Mouse (Mus musculus) megakaryocyte, embryonic 14.5 days (primary cell): Measurements from ENCODE around the gene 9430097D07Rik. TPM values are rescaled to one million over a fixed set of nuclear protein-coding genes. Genes with fewer than 3 reads are reported as not detected.

Experiments used
- H3K27me3 ChIP-seq: replicated peaks from 2 replicates; pipeline ENCODE3; 2012; ENCODE audit warnings: inconsistent platforms
- H3K36me3 ChIP-seq: replicated peaks from 2 replicates; pipeline ENCODE3; 2012; ENCODE audit warnings: low read length, inconsistent platforms, mixed read lengths
- H3K4me1 ChIP-seq: 2 replicates; pipeline ENCODE4 v1.6.1; 2012; ENCODE audit warnings: inconsistent platforms
- H3K4me3 ChIP-seq: replicated peaks from 2 replicates; pipeline ENCODE3; 2012; ENCODE audit warnings: moderate library complexity, mild to moderate bottlenecking, inconsistent platforms
- H3K9me3 ChIP-seq: 2 replicates; pipeline ENCODE4 v1.6.1; 2012; ENCODE audit warnings: inconsistent platforms
- FLI1 ChIP-seq: IDR thresholded peaks from 2 replicates; pipeline ENCODE4 v1.6.1; 2012; ENCODE audit warnings: low read length, inconsistent platforms, mixed read lengths
- GATA1 ChIP-seq: IDR thresholded peaks from 3 replicates; pipeline ENCODE4 v1.6.1; 2012; ENCODE audit warnings: mixed read lengths, low read length, inconsistent platforms, borderline replicate concordance
- polyA plus RNA-seq: library from polyadenylated mRNA; stranded (reverse); fragments of >175 nt; gene quantifications from 2 replicates; pipeline ENCODE4 v1.2.3, GENCODE M21; 2012; ENCODE audit warnings: low replicate concordance; ENCODE audit not compliant: insufficient read depth

Gene 9430097D07Rik
- polyA plus RNA-seq, 1 experiment = not detected

DNA sequence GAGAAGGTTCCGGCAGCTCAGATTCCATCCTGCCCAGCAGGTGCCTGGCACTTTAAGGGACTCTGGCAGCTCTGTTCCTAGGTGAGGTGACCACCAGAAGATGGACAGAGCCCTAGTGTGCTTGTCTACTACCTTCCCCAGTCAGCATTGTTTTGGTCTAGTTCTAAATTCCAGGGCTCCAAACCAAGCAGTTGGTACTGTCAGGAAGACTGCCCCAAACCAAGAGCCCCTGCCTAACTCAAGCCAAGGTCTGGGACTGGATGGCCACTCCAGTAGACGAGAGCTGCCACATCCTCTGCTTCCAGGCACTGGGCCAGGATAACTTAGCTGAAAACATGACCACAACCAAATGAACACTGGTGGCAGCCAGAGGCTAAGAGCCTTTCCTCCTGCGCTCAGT, 6.5 kb downstream of the 9430097D07Rik start:
- Histone ChIP-seq H3K36me3 (peaks cover 21% of the 10 kb centered on the region), H3K27me3 (peaks cover 20% of the 10 kb centered on the region), H3K4me1 (peaks cover 49% of the 10 kb centered on the region), H3K9me3 (no peaks in the 10 kb centered on the region), H3K4me3 (no peak overlapping the region)
- no peak for TF ChIP-seq FLI1
- no peak for TF ChIP-seq GATA1

DNA sequence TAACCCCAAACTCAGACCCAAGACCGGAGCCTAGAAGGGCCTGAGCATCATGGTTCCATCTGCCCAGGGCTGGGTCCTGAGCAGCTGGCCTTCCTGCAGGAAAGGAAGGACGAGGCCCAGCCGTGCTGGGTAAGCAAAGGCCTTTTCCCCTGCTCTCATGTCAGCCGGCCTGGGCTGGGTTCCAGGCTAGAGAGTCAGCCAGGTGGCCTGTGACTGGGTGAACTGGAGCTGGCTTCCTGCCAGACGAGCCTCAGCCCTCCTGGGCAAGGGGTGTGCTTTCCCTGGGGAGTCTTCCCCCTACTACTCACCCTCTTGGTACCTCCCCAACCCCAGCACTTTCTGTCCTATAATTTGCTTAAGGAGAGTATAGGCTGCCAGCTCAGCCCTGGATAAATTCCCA, 7.3 kb downstream of the 9430097D07Rik start:
- Histone ChIP-seq H3K4me3 (no peak overlapping the region), H3K9me3 (no peaks in the 10 kb centered on the region)
- TF ChIP-seq GATA1 (no peak), FLI1 (no peak)

DNA sequence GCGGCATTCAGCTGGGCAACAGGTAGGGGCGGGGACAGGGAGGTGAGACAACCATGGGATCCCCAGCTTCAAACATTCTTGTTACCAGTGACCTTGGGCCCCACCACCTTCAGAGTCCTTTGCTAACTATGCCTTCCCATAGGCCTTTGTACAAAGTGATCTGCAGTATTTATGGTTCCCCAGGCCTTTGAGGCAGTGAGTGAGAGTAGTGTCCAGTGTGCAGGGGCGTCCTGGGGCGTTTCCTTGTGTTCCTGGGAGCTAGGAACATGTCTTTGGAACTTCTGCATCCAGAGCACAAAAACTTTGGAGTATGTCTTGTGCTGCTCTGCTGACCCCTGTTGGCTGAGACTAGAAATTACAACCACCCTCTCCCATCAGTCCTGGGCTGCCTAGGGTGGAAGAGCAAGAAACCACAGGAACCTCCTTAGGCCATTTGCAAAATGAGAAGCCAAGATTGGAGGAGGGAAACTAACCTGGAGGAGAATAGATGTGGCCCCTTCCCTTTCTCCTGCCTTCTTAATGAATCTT, 8.9 kb downstream of the 9430097D07Rik start:
- peaks cover 35% of the 10 kb centered on the region for H3K27me3 ChIP-seq
- no peak overlapping the region for H3K4me3 ChIP-seq
- peaks cover 30% of the 10 kb centered on the region for H3K4me1 ChIP-seq
- TF ChIP-seq FLI1 (no peak), GATA1 (no peak)
- H3K9me3 ChIP-seq = no peaks in the 10 kb centered on the region
- no peaks in the 10 kb centered on the region for H3K36me3 ChIP-seq

More for the DNA sequence above, 7.3 kb downstream of the 9430097D07Rik start:
- Histone ChIP-seq H3K36me3 (peaks cover 13% of the 10 kb centered on the region), H3K27me3 (peaks cover 27% of the 10 kb centered on the region), H3K4me1 (peaks cover 46% of the 10 kb centered on the region)

DNA sequence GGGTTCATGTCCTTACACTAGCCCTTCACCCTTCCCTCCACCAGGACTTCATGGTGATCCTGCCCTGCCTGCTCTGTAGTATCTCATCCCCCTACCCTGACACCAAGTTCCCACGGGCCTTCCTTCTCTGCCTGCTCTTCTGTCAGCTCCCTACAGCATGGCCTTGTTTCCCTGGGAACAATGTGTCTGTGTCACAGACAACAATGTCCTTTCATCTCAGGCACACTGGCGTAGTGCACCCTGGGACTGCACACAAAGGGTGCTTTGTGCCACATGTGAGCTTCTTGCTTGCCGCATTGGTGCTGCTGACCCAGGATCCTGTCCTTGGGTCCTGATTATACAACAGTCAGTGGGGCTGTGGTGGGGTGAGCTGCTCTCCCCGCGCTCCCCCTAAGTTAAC, 15.9 kb downstream of the 9430097D07Rik start:
- Histone ChIP-seq H3K27me3 (peaks cover 46% of the 10 kb centered on the region), H3K9me3 (no peaks in the 10 kb centered on the region), H3K4me3 (peak overlapping the region; percentile 4), H3K36me3 (no peaks in the 10 kb centered on the region), H3K4me1 (peaks cover 22% of the 10 kb centered on the region)
- no peak for TF ChIP-seq GATA1
- TF ChIP-seq FLI1 = no peak

DNA sequence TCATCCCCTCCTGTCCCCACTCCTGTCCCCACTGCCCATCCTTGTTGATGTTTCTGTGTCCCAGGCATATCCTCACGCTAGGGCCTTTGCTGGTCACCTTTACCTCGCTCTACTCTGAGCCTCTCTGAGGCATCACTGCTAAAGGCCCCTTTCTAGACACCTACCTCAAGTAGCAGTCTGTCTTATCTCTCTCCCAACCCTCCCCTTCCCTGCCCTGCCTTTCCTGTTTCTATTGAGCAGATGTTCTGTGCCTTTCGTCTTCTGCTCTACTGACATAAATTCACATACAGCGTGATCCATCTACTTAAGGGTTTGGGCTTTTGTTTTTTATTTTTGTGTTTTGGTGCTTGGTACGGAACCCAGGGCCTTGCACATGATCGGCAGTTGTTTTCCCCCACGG, 19.5 kb downstream of the 9430097D07Rik start:
- Histone ChIP-seq H3K4me3 (no peak overlapping the region), H3K36me3 (no peaks in the 10 kb centered on the region), H3K27me3 (peaks cover 39% of the 10 kb centered on the region), H3K9me3 (no peaks in the 10 kb centered on the region), H3K4me1 (peaks cover 36% of the 10 kb centered on the region)
- TF ChIP-seq GATA1 = no peak
- no peak for TF ChIP-seq FLI1

DNA sequence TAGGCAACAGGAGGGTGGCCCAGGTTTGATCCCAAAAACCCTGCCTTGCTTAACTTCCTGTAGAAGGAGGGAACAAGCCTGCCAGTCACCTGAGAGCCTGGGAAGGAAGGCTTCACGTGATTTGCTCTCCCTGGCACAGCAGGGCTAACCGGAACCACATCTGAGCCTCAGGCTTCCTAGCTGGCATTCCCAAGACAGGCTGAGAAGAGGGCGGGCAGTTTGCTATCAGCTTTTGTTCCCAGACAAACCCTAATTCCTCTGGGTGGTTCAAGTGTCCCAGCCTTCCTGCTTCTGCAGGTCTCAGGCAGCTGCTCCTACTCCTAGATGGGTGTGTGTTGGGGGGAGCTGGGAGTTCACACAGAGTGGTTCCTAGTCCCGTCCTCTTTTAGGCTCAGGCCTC, 20.0 kb downstream of the 9430097D07Rik start:
- Histone ChIP-seq H3K9me3 (no peaks in the 10 kb centered on the region), H3K4me3 (no peak overlapping the region), H3K4me1 (peaks cover 36% of the 10 kb centered on the region), H3K36me3 (no peaks in the 10 kb centered on the region), H3K27me3 (peaks cover 40% of the 10 kb centered on the region)
- no peak for TF ChIP-seq GATA1
- TF ChIP-seq FLI1 = no peak

DNA sequence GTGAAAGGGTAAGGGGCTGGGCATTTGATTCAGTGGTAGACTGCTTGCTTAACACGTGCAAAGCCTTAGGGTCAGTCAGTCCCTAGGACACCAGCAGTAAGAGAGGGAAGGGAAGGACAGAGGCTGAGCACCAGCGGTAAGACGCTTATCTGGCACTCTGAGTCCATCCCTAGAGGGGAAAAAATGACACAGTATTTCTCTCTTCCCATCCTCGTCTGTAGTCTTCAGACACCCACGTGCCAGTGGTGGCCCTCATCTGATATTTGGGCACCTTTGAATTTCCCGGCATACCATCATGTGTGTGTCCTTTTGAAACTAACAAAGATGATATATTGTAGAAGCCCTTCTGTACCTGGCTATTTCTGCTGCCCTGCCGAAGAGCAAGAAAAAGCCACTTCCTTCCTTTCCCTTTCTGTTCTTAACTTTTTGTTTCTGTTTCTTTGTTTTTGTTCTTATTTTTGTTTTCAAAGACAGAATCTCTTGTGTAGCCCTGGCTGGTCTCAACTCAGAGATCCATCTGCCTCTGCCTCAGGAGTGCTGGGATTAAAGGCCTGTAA, 21.8 kb downstream of the 9430097D07Rik start:
- Histone ChIP-seq H3K4me3 (peak overlapping the region; percentile 77), H3K9me3 (no peaks in the 10 kb centered on the region), H3K4me1 (peaks cover 45% of the 10 kb centered on the region), H3K27me3 (peaks cover 42% of the 10 kb centered on the region), H3K36me3 (no peaks in the 10 kb centered on the region)
- TF ChIP-seq GATA1 (no peak), FLI1 (no peak)

DNA sequence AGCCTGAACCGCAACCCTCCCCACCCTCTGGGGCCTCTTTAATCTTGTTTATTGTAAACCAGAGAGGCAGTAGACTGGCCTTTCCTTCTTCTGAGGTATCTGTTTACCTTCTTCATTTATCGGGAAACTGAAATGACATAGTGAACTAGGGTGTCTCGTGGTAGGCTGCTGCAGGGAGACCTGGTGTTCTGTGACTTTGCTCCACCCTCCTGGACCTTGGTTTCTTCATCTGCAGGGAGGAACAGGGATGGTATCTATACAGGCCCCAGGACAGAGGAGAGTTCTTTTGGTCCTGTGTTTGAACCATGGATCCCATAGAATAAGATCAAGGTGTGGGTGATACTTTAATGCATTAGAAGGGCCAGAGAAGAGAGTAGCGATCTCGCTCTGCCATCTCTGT, 24.2 kb downstream of the 9430097D07Rik start:
- Histone ChIP-seq H3K4me3 (no peak overlapping the region), H3K4me1 (peaks cover 42% of the 10 kb centered on the region), H3K36me3 (no peaks in the 10 kb centered on the region), H3K27me3 (peaks cover 45% of the 10 kb centered on the region), H3K9me3 (no peaks in the 10 kb centered on the region)
- no peak for TF ChIP-seq FLI1
- TF ChIP-seq GATA1 = no peak

DNA sequence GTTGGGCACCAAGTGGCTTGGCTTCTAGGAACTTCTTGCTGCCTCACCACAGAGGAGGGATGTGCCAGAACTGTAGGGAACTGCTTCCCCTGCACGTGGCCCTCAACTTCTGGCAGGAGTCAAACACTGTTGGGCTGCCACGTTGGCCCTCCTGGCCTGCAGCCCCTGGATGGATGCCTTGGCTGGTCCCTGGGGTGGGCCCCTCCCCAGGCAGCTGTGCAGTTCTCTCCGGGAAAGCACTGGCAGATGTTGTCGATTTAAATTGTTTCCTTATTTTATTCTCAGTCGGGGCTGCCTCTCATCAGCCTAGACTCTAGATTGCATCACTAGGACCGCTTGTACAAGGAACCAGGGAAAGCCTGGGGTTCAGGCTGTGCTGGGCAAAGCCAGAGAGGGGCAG, 25.7 kb downstream of the 9430097D07Rik start:
- Histone ChIP-seq H3K36me3 (no peaks in the 10 kb centered on the region), H3K9me3 (no peaks in the 10 kb centered on the region), H3K4me3 (no peak overlapping the region), H3K4me1 (peaks cover 30% of the 10 kb centered on the region), H3K27me3 (peaks cover 53% of the 10 kb centered on the region)
- TF ChIP-seq FLI1 (no peak), GATA1 (no peak)

DNA sequence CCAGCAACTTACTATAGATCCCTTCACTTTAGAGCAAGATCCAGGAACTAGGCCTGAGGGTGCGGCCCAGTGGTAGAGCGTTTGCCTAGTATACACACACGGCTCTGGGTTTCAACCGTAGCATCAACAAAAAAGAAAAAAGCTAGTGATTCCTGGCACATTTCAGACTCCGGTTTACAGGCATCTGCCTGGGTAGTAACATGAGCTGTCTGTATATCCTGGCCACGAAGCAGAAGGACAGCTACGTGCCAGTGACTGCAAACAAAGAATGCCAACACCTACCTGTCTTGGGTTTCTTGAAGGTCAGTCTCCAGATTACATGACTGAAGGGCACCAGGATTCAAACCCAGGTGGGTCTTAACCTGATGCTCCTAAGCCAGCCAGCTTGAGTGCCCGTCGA, 26.3 kb downstream of the 9430097D07Rik start:
- no peak for TF ChIP-seq FLI1
- no peak for TF ChIP-seq GATA1
- Histone ChIP-seq H3K9me3 (0 out of 2 replicates have a peak, but pooled peaks cover 1% of the 10 kb centered on the region), H3K36me3 (no peaks in the 10 kb centered on the region), H3K4me3 (no peak overlapping the region), H3K27me3 (peaks cover 57% of the 10 kb centered on the region), H3K4me1 (peaks cover 25% of the 10 kb centered on the region)
